Mouse (Mus musculus): ENCODE measurements around the gene Smu1. TPM values are rescaled to one million over a fixed set of nuclear protein-coding genes. Genes with fewer than 3 reads are reported as not detected.

Gene Smu1
- polyA plus RNA-seq, 1 experiment from 2014 or later = 122 TPM

DNA sequence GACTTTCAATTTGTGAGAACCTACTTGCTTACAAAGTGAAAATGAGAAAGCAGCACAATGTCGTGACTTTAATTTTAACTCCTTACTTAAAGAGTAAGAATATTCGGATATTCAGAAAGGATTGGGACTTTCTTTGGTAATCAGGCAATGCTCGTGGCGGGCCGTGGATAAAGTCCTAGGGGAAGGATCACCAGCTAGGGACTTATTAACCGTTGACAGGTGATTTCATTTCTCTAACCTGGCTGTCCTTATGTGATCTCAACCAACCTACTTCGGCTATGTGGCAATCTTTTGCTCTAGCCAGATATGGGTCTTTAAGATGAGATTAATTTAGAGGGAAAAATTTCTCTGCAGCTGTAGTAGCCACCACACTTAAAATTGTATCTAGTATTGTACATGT lies 32.6 kb downstream of the Smu1 start:
- Histone ChIP-seq H3K9ac (ENCODE audit: low read depth, low read length) (peak overlapping the region; percentile 23; the same call in 1 of the 2 replicates), H3K36me3 (ENCODE audit: insufficient read depth, low read length) (peaks cover 23% of the 10 kb centered on the region; the same call in 1 of the 2 replicates), H3K4me2 (ENCODE audit: low read length) (peak overlapping the region; percentile 68; the same call in 1 of the 2 replicates), H3K4me3 (replicated peaks; ENCODE audit: low read depth, low read length) (0 out of 2 replicates have a peak overlapping the region, but pooled peaks have one; percentile 2), H3K9me3 (replicated peaks; ENCODE audit: low read length) (no peaks in the 10 kb centered on the region), H3K27ac (no peak overlapping the region), H3K27me3 (ENCODE audit: insufficient read depth, low read length) (no peaks in the 10 kb centered on the region), H3K4me1 (replicated peaks; ENCODE audit: insufficient read depth, low read length) (peaks cover 6% of the 10 kb centered on the region)
- 71% methylated on average over 7 of the region's 7 CpGs for WGBS
- no peak for TF ChIP-seq CTCF (IDR thresholded peaks at IDR 0.05; ENCODE audit: low read depth)
- DNase-seq (ENCODE audit: low spot score) = no peak
- ATAC-seq (replicated peaks; ENCODE audit: low FRiP score, low read depth) = no peak

DNA sequence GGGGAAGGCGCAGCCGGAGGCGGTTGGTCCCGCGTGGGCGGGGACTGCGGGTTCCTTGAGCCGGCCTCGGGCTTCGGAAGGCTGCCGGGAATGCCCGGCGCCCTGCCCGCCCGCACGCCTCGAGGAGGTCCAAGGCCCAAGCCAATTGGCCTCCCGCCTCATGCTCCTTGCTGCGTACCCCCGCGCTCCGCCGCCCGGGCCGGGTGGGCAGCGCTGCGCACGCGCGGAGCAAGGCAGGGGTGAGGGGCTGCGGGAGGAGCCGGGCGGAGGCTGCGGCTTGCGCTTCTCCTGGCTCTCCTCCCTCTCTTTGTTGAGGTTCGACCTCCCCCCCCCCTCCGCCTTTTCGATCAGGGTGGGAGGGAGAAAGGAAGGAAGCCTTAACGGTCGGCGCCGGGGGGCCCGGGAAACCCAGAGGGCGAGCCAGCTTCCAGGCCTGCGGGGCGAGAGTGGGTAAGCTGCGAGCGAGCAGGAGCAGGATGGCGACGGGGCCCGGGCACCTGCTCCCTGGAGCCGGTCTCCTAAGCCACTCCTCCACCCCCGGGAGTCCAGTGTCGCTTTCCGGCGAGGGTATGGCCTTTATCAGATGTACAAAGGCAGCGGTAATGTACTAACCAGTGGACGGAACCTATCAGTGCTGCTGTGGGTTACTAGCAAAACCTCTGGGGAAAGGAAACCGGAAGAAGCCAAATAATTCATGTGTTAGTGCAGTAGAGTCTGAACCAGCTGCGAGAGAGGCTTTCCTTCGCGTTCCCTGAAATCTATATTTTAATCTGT lies 34.8 kb downstream of the Smu1 start:
- Histone ChIP-seq H3K4me3 (replicated peaks; ENCODE audit: low read depth, low read length) (peak overlapping the region; percentile 88), H3K27ac (peak overlapping the region; percentile 99), H3K27me3 (ENCODE audit: insufficient read depth, low read length) (no peaks in the 10 kb centered on the region), H3K36me3 (ENCODE audit: insufficient read depth, low read length) (peaks cover 8% of the 10 kb centered on the region; the same call in 1 of the 2 replicates), H3K9me3 (replicated peaks; ENCODE audit: low read length) (no peaks in the 10 kb centered on the region), H3K9ac (ENCODE audit: low read depth, low read length) (peak overlapping the region; percentile 97), H3K4me2 (ENCODE audit: low read length) (peak overlapping the region; percentile 68), H3K4me1 (replicated peaks; ENCODE audit: insufficient read depth, low read length) (peaks cover 6% of the 10 kb centered on the region)
- peak; percentile 88 for DNase-seq (ENCODE audit: low spot score)
- peak; percentile 82 for ATAC-seq (replicated peaks; ENCODE audit: low FRiP score, low read depth)
- under 1% methylated on average over 45 of the region's 62 CpGs for WGBS
- no peak for TF ChIP-seq CTCF (IDR thresholded peaks at IDR 0.05; ENCODE audit: low read depth)

DNA sequence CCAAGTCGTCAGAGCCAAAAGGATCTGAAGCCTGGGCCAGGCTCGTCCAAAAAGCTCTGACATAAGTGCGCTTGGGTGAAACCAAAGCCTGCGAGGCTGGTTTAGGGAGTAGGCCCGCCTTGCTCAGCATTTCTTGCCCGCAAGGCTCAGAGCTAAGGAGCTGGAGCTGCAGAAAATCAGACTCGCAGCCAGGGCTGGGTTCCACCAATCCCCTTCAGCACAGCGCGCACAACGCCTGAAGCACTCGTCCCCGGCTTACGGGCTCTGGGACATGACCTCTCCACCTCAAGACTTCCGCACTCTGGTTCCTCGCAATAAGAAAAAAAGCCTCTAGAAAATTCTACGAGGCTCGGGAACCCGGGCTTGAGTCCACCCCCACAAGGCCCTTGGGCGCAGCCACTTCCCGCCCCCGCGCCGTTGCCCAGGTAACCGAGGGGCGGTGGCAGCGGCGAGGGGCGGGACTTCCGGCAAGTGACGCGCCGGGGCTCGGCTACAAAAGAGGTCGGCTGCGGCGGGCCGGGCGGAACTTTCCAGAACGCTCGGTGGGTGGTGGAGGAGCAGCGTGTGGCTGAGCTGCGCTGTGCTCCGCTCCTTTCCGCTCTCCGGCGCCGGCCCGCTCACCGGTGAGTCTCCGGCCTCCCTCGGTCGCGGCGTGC lies 35.6 kb downstream of the Smu1 start, which contains the start of gene Dnaja1:
Dnaja1 (plus strand) TSS at position 140 of the 656 bp plus-strand sequence.
- Histone ChIP-seq H3K36me3 (ENCODE audit: insufficient read depth, low read length) (peaks cover 3% of the 10 kb centered on the region; the same call in 1 of the 2 replicates), H3K4me3 (replicated peaks; ENCODE audit: low read depth, low read length) (peak within 1 kb of the TSS; percentile 88), H3K4me2 (ENCODE audit: low read length) (peak within 1 kb of the TSS; percentile 68), H3K27me3 (ENCODE audit: insufficient read depth, low read length) (no peaks in the 10 kb centered on the region), H3K27ac (peak within 1 kb of the TSS; percentile 99), H3K9me3 (replicated peaks; ENCODE audit: low read length) (no peaks in the 10 kb centered on the region), H3K4me1 (replicated peaks; ENCODE audit: insufficient read depth, low read length) (peaks cover 6% of the 10 kb centered on the region), H3K9ac (ENCODE audit: low read depth, low read length) (peak within 1 kb of the TSS; percentile 97)
- 0 out of 2 replicates have a peak, but pooled peaks have one; percentile 23 for TF ChIP-seq CTCF (IDR thresholded peaks at IDR 0.05; ENCODE audit: low read depth)
- peak; percentile 96 for ATAC-seq (replicated peaks; ENCODE audit: low FRiP score, low read depth)
- WGBS = under 1% methylated on average over 52 of the region's 54 CpGs
- peak; percentile 98 for DNase-seq (ENCODE audit: low spot score)

DNA sequence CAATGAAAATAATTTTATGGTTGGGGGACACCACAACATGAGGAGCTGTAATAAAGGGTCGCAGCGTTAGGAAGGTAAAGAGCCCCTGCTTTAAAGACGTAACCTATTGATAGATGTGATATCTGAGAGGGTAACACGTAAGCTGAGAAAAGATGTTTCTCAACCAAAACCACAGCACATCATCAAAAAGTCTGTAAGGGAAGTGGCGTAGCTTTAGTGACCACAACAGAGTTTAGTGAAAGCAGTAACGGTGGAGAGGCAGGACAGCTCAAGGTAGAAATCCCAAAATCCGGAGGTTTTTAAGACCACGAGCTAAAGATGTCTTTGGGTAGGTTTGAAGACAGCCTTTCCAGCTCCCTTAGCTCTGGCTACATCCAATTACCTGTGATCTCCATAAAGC lies 36.8 kb downstream of the Smu1 start:
- Histone ChIP-seq H3K4me2 (ENCODE audit: low read length) (peak overlapping the region; percentile 68; the same call in 1 of the 2 replicates), H3K27ac (peak overlapping the region; percentile 99), H3K27me3 (ENCODE audit: insufficient read depth, low read length) (no peaks in the 10 kb centered on the region), H3K9ac (ENCODE audit: low read depth, low read length) (no peak overlapping the region), H3K36me3 (ENCODE audit: insufficient read depth, low read length) (no peaks in the 10 kb centered on the region), H3K4me3 (replicated peaks; ENCODE audit: low read depth, low read length) (no peak overlapping the region), H3K4me1 (replicated peaks; ENCODE audit: insufficient read depth, low read length) (peaks cover 6% of the 10 kb centered on the region), H3K9me3 (replicated peaks; ENCODE audit: low read length) (no peaks in the 10 kb centered on the region)
- ATAC-seq (replicated peaks; ENCODE audit: low FRiP score, low read depth) = no peak
- no peak for TF ChIP-seq CTCF (IDR thresholded peaks at IDR 0.05; ENCODE audit: low read depth)
- no peak for DNase-seq (ENCODE audit: low spot score)
- WGBS = 89% methylated on average over 8 of the region's 8 CpGs

DNA sequence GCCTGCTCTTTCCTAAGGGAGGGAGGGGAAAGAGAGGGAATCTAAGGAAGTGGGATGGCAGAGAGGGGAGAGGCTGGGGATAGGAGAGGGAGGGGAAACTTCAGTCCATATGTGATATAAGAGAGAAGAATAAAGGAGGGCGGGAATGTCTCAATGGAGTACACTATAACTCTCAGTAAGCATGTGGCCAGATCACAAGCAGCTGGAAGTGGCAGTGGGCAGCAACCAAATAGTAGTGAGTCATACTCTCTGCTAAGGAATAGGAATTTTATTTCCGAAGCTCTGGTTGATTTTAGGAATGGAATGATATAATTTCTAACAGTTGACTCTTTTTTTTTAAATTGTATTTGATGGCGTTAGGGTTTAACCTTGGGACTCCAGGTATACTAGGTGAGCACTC lies 40.6 kb downstream of the Smu1 start:
- no peak for ATAC-seq (replicated peaks; ENCODE audit: low FRiP score, low read depth)
- Histone ChIP-seq H3K27ac (no peak overlapping the region), H3K4me1 (replicated peaks; ENCODE audit: insufficient read depth, low read length) (peaks cover 6% of the 10 kb centered on the region), H3K9me3 (replicated peaks; ENCODE audit: low read length) (no peaks in the 10 kb centered on the region), H3K36me3 (ENCODE audit: insufficient read depth, low read length) (no peaks in the 10 kb centered on the region), H3K4me3 (replicated peaks; ENCODE audit: low read depth, low read length) (no peak overlapping the region), H3K4me2 (ENCODE audit: low read length) (no peak overlapping the region), H3K9ac (ENCODE audit: low read depth, low read length) (no peak overlapping the region), H3K27me3 (ENCODE audit: insufficient read depth, low read length) (no peaks in the 10 kb centered on the region)
- no peak for TF ChIP-seq CTCF (IDR thresholded peaks at IDR 0.05; ENCODE audit: low read depth)
- WGBS = 88% methylated on average over 3 of the region's 3 CpGs
- no peak for DNase-seq (ENCODE audit: low spot score)

DNA sequence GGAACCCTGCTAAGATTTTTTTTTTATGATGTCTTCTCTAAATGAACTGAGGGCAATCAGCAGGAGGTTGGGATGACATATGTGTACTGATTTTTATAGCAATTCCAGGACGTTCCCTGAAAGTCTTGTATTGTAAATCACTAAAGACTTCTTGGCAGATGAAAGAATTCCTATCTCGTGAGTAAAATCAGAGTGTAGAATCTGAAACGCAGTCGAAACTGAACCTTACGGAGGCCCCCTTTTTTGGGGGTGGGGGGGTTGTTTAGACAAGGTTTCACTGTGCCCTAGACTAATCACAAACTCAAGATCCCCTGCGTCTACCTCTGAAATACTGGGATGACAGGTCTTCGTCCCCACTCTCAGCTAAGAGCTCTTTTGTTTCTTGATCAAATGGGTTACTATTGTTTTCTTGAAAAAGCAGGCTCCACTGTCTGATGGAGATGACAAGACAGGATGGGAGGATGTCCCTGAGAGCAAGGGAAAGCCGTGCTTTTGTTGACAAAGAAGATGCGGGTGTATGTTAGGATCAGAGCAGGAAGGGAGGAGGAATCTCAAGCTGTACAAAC lies 53.9 kb downstream of the Smu1 start:
- Histone ChIP-seq H3K9me3 (replicated peaks; ENCODE audit: low read length) (no peaks in the 10 kb centered on the region), H3K9ac (ENCODE audit: low read depth, low read length) (peak overlapping the region; percentile 72), H3K36me3 (ENCODE audit: insufficient read depth, low read length) (no peaks in the 10 kb centered on the region), H3K27me3 (ENCODE audit: insufficient read depth, low read length) (no peaks in the 10 kb centered on the region), H3K4me2 (ENCODE audit: low read length) (peak overlapping the region; percentile 70), H3K27ac (peak overlapping the region; percentile 98), H3K4me3 (replicated peaks; ENCODE audit: low read depth, low read length) (peak overlapping the region; percentile 65), H3K4me1 (replicated peaks; ENCODE audit: insufficient read depth, low read length) (0 out of 2 replicates have a peak, but pooled peaks cover 10% of the 10 kb centered on the region)
- DNase-seq (ENCODE audit: low spot score) (peak; percentile 69), ATAC-seq (replicated peaks; ENCODE audit: low FRiP score, low read depth) (no peak)
- no peak for TF ChIP-seq CTCF (IDR thresholded peaks at IDR 0.05; ENCODE audit: low read depth)
- WGBS = 13% methylated on average over 9 of the region's 9 CpGs

Data from kidney, postnatal 0 days (tissue).